Mouse (Mus musculus): ENCODE measurements around the gene Sin3b.
A peak's percentile ranks its signal among the peaks of the same experiment; 100 is the strongest.

DNA sequence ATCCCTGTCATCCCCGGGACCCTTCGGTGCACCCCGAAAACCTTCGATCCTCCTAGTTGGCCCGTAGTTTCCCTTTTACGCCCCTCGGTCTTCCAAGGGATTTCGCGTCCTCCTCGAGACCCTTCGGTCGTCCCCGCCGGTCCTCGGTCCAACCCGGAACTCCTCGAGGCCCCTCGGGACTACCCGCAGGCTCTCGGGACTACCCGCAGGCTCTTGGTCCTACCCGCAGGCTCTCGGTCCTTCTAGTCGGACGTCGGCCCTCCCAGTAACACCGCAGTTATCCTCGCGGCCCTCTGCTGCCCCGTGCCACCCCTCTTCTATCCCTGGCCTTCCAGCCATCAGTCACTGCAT is 541 bp downstream of the Sin3b start:
- TF ChIP-seq HCFC1 (IDR thresholded peaks at IDR 0.05; ENCODE audit: low read depth, low read length) (no peak), MAFK (IDR thresholded peaks at IDR 0.05; ENCODE audit: insufficient replicate concordance, low read length) (no peak), CTCF (conservative IDR thresholded peaks at IDR 0.05 in 1 of 2, IDR thresholded peaks at IDR 0.05 in 1 of 2; ENCODE audit: low read depth in 2 of 2, low read length in 2 of 2) (no peak), POLR2AphosphoS2 (IDR thresholded peaks at IDR 0.05; ENCODE audit: low read depth, low read length) (no peak), ZMIZ1 (IDR thresholded peaks at IDR 0.05; ENCODE audit: low read depth, low read length) (0 out of 2 replicates have a peak, but pooled peaks have one; percentile 3), ETS1 (conservative IDR thresholded peaks at IDR 0.05; ENCODE audit: low read depth, low read length) (no peak), TCF12 (IDR thresholded peaks at IDR 0.05; ENCODE audit: low read depth, low read length) (no peak), MAZ (IDR thresholded peaks at IDR 0.05; ENCODE audit: low read depth, low read length) (no peak), POLR2A (IDR thresholded peaks at IDR 0.05; ENCODE audit: low read depth, low read length) (no peak), JUND (conservative IDR thresholded peaks at IDR 0.05; ENCODE audit: low read depth, low read length) (no peak), SMC3 (IDR thresholded peaks at IDR 0.05; ENCODE audit: low read depth, low read length) (no peak), GABPA (IDR thresholded peaks at IDR 0.05; ENCODE audit: insufficient replicate concordance, low read depth, low read length) (no peak), E2F4 (IDR thresholded peaks at IDR 0.05; ENCODE audit: insufficient replicate concordance, low read depth, low read length) (no peak), PAX5 (IDR thresholded peaks at IDR 0.05; ENCODE audit: low read length) (no peak)
